Mouse (Mus musculus): ENCODE results near the gene Pir. TPM values are rescaled to one million over a fixed set of nuclear protein-coding genes. Genes with fewer than 3 reads are reported as not detected.

Gene Pir
- total and polyA plus RNA-seq, 3 experiments: not detected

- TF ChIP-seq ELF1 (IDR thresholded peaks at IDR 0.05; ENCODE audit: low read depth, low read length) (no peak), TBP (conservative IDR thresholded peaks at IDR 0.05; ENCODE audit: low read depth, low read length) (no peak), UBTF (IDR thresholded peaks at IDR 0.05; ENCODE audit: low read depth, low read length) (no peak), CHD1 (IDR thresholded peaks at IDR 0.05; ENCODE audit: low read depth, low read length) (no peak), POLR2AphosphoS2 (IDR thresholded peaks at IDR 0.05; ENCODE audit: low read depth, low read length) (no peak), RCOR1 (conservative IDR thresholded peaks at IDR 0.05; ENCODE audit: low read depth, low read length) (no peak), JUND (conservative IDR thresholded peaks at IDR 0.05; ENCODE audit: low read depth, low read length) (no peak), PAX5 (IDR thresholded peaks at IDR 0.05; ENCODE audit: low read length) (no peak), MAFK (IDR thresholded peaks at IDR 0.05; ENCODE audit: insufficient replicate concordance, low read length) (no peak), HCFC1 (IDR thresholded peaks at IDR 0.05; ENCODE audit: low read depth, low read length) (no peak), ZC3H11A (IDR thresholded peaks at IDR 0.05; ENCODE audit: low read depth, low read length) (no peak), IRF4 (IDR thresholded peaks at IDR 0.05; ENCODE audit: low read depth, low read length) (no peak), MXI1 (IDR thresholded peaks at IDR 0.05; ENCODE audit: low read depth, low read length) (no peak), SMC3 (IDR thresholded peaks at IDR 0.05; ENCODE audit: low read depth, low read length) (no peak), ZMIZ1 (IDR thresholded peaks at IDR 0.05; ENCODE audit: low read depth, low read length) (no peak), ZNF384 (IDR thresholded peaks at IDR 0.05; ENCODE audit: low read depth, low read length) (no peak), MYC (IDR thresholded peaks at IDR 0.05; ENCODE audit: low read depth, low read length) (no peak)
- dilution Hi-C loops (cut with MboI; ENCODE audit: extremely low pct_ligation_motif_present, extremely low pct_unique_long_range_greater_than_20kb, low sequenced_read_pairs) (no loop called here), in situ Hi-C loops (cut with MboI; ENCODE audit: low pct_ligation_motif_present, low pct_unique_long_range_greater_than_20kb, low sequenced_read_pairs) (no loop called here)
- Histone ChIP-seq H3K9ac (ENCODE audit: insufficient read depth, low read depth) (no peak overlapping the region), H3K4me3 (replicated peaks in 1 of 3; ENCODE audit: low read depth in 2 of 3, low read length in 2 of 3, poor library complexity in 1 of 3) (no peak overlapping the region), H3K4me2 (ENCODE audit: insufficient read depth, low read depth, poor library complexity, severe bottlenecking) (no peak overlapping the region), H3K9me3 (replicated peaks; ENCODE audit: low read length) (no peaks in the 10 kb centered on the region), H3K27me3 (replicated peaks) (no peaks in the 10 kb centered on the region), H3K27ac (ENCODE audit: insufficient read depth, low read depth) (no peak overlapping the region), H3K79me2 (replicated peaks; ENCODE audit: control insufficient read depth, extremely low read depth, insufficient read depth, poor library complexity, severe bottlenecking) (no peaks in the 10 kb centered on the region), H3K36me3 (replicated peaks in 1 of 2; ENCODE audit: control insufficient read depth in 1 of 2, insufficient read depth in 1 of 2, low read length in 1 of 2) (no peaks in the 10 kb centered on the region), H3K4me1 (ENCODE audit: control insufficient read depth in 1 of 2, insufficient read depth in 2 of 2) (no peaks in the 10 kb centered on the region)
- DNase-seq (ENCODE audit: extremely low read depth): no peak
These were observed 14.6 kb downstream of the Pir start for GRCm38 (mm10) chrX:164283808-164284207.

- Histone ChIP-seq H3K4me3 (replicated peaks in 1 of 3; ENCODE audit: low read depth in 2 of 3, low read length in 2 of 3, poor library complexity in 1 of 3) (no peak overlapping the region), H3K27me3 (replicated peaks) (no peaks in the 10 kb centered on the region), H3K4me2 (ENCODE audit: insufficient read depth, low read depth, poor library complexity, severe bottlenecking) (no peak overlapping the region), H3K9ac (ENCODE audit: insufficient read depth, low read depth) (no peak overlapping the region), H3K27ac (ENCODE audit: insufficient read depth, low read depth) (no peak overlapping the region), H3K9me3 (replicated peaks; ENCODE audit: low read length) (no peaks in the 10 kb centered on the region), H3K36me3 (replicated peaks in 1 of 2; ENCODE audit: control insufficient read depth in 1 of 2, insufficient read depth in 1 of 2, low read length in 1 of 2) (no peaks in the 10 kb centered on the region), H3K79me2 (replicated peaks; ENCODE audit: control insufficient read depth, extremely low read depth, insufficient read depth, poor library complexity, severe bottlenecking) (no peaks in the 10 kb centered on the region), H3K4me1 (ENCODE audit: control insufficient read depth in 1 of 2, insufficient read depth in 2 of 2) (no peaks in the 10 kb centered on the region)
- dilution Hi-C loops (cut with MboI; ENCODE audit: extremely low pct_ligation_motif_present, extremely low pct_unique_long_range_greater_than_20kb, low sequenced_read_pairs) (no loop called here), in situ Hi-C loops (cut with MboI; ENCODE audit: low pct_ligation_motif_present, low pct_unique_long_range_greater_than_20kb, low sequenced_read_pairs) (no loop called here)
- peak; percentile 37 for DNase-seq (ENCODE audit: extremely low read depth)
- TF ChIP-seq NRF1 (IDR thresholded peaks at IDR 0.05; ENCODE audit: low read depth, low read length) (no peak), NELFE (IDR thresholded peaks at IDR 0.05; ENCODE audit: low read depth, low read length) (0 out of 2 replicates have a peak, but pooled peaks have one; percentile 16), MYC (IDR thresholded peaks at IDR 0.05; ENCODE audit: low read depth, low read length) (no peak), TCF12 (IDR thresholded peaks at IDR 0.05; ENCODE audit: low read depth, low read length) (no peak), UBTF (IDR thresholded peaks at IDR 0.05; ENCODE audit: low read depth, low read length) (no peak), PAX5 (IDR thresholded peaks at IDR 0.05; ENCODE audit: low read length) (no peak), MXI1 (IDR thresholded peaks at IDR 0.05; ENCODE audit: low read depth, low read length) (no peak), ZKSCAN1 (IDR thresholded peaks at IDR 0.05; ENCODE audit: borderline replicate concordance, low read depth, low read length) (no peak), MAZ (IDR thresholded peaks at IDR 0.05; ENCODE audit: low read depth, low read length) (no peak), BHLHE40 (IDR thresholded peaks at IDR 0.05; ENCODE audit: low read depth, low read length) (no peak), MAFK (IDR thresholded peaks at IDR 0.05; ENCODE audit: insufficient replicate concordance, low read length) (no peak), USF2 (conservative IDR thresholded peaks at IDR 0.05; ENCODE audit: low read depth, low read length) (no peak), ETS1 (conservative IDR thresholded peaks at IDR 0.05; ENCODE audit: low read depth, low read length) (no peak), IRF4 (IDR thresholded peaks at IDR 0.05; ENCODE audit: low read depth, low read length) (no peak), RAD21 (IDR thresholded peaks at IDR 0.05; ENCODE audit: low read depth, low read length) (peak; percentile 62), ELF1 (IDR thresholded peaks at IDR 0.05; ENCODE audit: low read depth, low read length) (no peak), CTCF (conservative IDR thresholded peaks at IDR 0.05 in 1 of 2, IDR thresholded peaks at IDR 0.05 in 1 of 2; ENCODE audit: low read depth in 2 of 2, low read length in 2 of 2) (peak in 1 of 2 experiments; percentile 75; a peak in 2 of 4 replicates), SIN3A (IDR thresholded peaks at IDR 0.05; ENCODE audit: low read length) (no peak), GABPA (IDR thresholded peaks at IDR 0.05; ENCODE audit: insufficient replicate concordance, low read depth, low read length) (no peak), USF1 (IDR thresholded peaks at IDR 0.05; ENCODE audit: low read depth, low read length) (no peak), HCFC1 (IDR thresholded peaks at IDR 0.05; ENCODE audit: low read depth, low read length) (no peak), JUN (IDR thresholded peaks at IDR 0.05; ENCODE audit: insufficient read depth, low read depth, low read length) (no peak), MEF2A (IDR thresholded peaks at IDR 0.05; ENCODE audit: borderline replicate concordance, low read depth, low read length) (no peak), POLR2AphosphoS2 (IDR thresholded peaks at IDR 0.05; ENCODE audit: low read depth, low read length) (no peak), SMC3 (IDR thresholded peaks at IDR 0.05; ENCODE audit: low read depth, low read length) (peak; percentile 81)
These were observed 17.9 kb downstream of the Pir start for GRCm38 (mm10) chrX:164287077-164287476.
